In the genomic region with DNA sequence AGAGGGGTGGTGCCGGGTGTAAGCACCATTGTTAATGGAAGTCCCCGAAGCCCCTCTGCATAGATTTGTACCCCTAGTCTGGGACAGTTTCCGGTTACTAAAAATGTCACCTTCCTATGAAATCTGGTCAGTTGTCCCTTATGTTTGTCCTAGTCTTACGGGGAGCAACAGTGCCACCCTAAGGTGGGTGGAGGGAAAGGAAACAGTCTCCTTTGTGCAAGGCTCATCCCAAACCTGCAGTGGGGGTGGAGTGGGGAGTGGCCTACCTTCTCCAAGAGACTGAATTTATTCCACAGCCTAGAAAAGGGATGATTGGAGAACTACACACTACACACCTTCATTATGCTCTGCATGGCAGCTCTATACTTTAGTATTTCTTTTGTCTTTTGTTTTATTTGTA, we compare ENCODE assay signal across 9 mouse cellular contexts. TPM values are rescaled to one million over a fixed set of nuclear protein-coding genes. Genes with fewer than 3 reads are reported as not detected.
DNase-seq lines count a peak whose midpoint lies in the region; TF ChIP-seq lines count a peak whose summit lies in the region.
"Had no signal": no experiment of that assay in that cellular context is flagged by ENCODE, and none has a peak within 500 bp of the region (broad histone marks: within the 10 kb centered on the region; RNA-seq: fewer than 3 reads in every experiment).

No protein-coding gene starts in this region.

- H3K4me1 ChIP-seq in cortical plate, adult 2 months (ENCODE audit: control insufficient read depth, insufficient read depth, low read length), result no peaks in the 10 kb centered on the region
- H3K4me1 ChIP-seq: neural tube, embryonic 12.5 days had no signal

- TF ChIP-seq POLR2A in cortical plate, adult 2 months (IDR thresholded peaks at IDR 0.05; ENCODE audit: extremely low read depth, insufficient read depth, low read length), result no peak

- DNase-seq in frontal cortex, adult 2 months (ENCODE audit: extremely low spot score in 1 of 2, low spot score in 1 of 2), result peak; percentile 22 to 64
- no peak for DNase-seq in frontal cortex, postnatal 10 days (ENCODE audit: low spot score in 2 of 2)
- DNase-seq in urinary bladder, postnatal 14 days (ENCODE audit: low spot score), result peak; percentile 63
- DNase-seq in urinary bladder, postnatal 4 days (ENCODE audit: low spot score in 2 of 2), result no peak
- peak; percentile 24 to 59 for DNase-seq in kidney, adult 8-10 months
- peak; percentile 71 for DNase-seq in lung, postnatal 10 days
- peak; percentile 51 for DNase-seq in thymus, postnatal 14 days

- peak; percentile 57 for TF ChIP-seq CTCF in cortical plate, adult 2 months (IDR thresholded peaks at IDR 0.05; ENCODE audit: extremely low read depth, insufficient read depth, low read length)

- no peak overlapping the region for H3K27ac ChIP-seq in cortical plate, adult 2 months (ENCODE audit: insufficient read depth, low read length)
- H3K27ac ChIP-seq: neural tube, embryonic 12.5 days had no signal

- no peak overlapping the region for H3K4me3 ChIP-seq in cortical plate, adult 2 months (ENCODE audit: insufficient read depth, low read length)
- H3K4me3 ChIP-seq: neural tube, embryonic 12.5 days had no signal

RNA-seq across cellular contexts. Expression of gene Dop1b, which starts 55.3 kb away (rescaled TPM):
- polyA plus RNA-seq in frontal cortex, adult 2 months (2012; rRNA removed), result 62.8 and 70.8 TPM in 2 replicates
- polyA plus RNA-seq in cortical plate, adult 2 months (2012; rRNA removed), result 89.3 and 92.9 TPM in 2 replicates

Comparison
In these comparisons a context has a peak if more than half of its experiments do, and no peak if none do; other contexts are left out.
1. DNase-seq: peak in frontal cortex, adult 2 months (2 of 2), urinary bladder, postnatal 14 days (single experiment), kidney, adult 8-10 months (2 of 2), lung, postnatal 10 days (single experiment) and thymus, postnatal 14 days (single experiment); none in frontal cortex, postnatal 10 days (0 of 2) and urinary bladder, postnatal 4 days (0 of 2).